Mouse (Mus musculus): ENCODE measurements around the gene Zfp827.
A peak's percentile ranks its signal among the peaks of the same experiment; 100 is the strongest.

The Zfp827 gene

DNA sequence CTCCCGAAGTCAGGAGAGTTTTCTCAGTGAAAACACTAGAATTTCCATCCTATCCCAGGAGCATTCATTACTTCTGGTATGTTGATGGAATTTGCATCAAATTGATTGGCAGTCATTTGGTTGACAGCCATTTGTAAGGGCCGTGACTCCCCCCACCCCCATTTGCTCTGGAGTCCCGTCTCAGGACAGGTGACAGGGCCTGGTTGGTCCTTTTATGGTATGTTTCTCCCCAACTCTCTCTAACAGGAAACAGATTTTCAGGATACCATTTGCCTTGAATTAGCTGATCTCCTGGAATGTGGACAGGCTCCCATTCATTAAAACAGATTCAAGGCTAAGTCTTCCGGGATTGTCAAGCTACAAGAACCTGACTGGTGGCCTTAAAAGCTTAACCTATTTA is 129.1 kb downstream of the Zfp827 start:
- no peak for DNase-seq (ENCODE audit: low read depth, low spot score)

DNA sequence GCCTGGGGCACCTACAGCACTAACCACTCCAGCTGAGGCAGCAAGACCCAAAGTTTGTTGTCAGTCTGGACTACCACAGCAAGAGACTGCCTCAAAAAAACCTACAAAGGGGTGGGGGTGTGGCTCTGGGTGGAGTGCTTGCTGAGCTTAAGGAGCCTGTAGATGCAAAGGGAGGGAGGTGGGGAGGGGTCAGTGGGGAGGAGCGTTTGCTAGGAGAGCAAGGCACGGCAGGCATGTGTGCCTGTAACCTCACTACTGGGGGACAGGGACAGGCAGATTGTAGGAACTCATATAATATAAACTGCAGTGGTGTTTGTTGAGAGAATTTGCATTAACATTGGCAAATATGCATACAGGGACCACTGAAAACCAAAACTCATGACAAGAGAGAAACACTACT is 130.1 kb downstream of the Zfp827 start:
- DNase-seq (ENCODE audit: low read depth, low spot score), result no peak

DNA sequence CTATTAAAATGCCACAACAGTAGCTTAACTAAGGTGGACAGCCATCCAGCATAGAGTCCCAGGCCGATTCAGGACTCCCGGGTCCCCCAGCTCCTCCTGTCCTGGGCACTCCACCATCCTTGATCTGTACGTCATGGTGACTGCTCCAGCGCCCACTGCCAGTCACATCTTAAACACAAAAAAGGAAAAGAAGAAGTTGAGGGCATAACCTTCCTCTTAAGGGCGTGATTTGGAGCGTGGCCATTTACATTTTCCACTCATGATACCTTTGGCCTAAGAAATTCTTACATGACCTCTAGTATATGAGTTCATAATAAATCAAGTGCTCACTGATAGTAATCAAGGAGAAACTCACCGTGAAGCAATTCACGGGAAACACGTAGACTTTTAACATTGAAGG is 131.2 kb downstream of the Zfp827 start:
- DNase-seq (ENCODE audit: low read depth, low spot score), result no peak

DNA sequence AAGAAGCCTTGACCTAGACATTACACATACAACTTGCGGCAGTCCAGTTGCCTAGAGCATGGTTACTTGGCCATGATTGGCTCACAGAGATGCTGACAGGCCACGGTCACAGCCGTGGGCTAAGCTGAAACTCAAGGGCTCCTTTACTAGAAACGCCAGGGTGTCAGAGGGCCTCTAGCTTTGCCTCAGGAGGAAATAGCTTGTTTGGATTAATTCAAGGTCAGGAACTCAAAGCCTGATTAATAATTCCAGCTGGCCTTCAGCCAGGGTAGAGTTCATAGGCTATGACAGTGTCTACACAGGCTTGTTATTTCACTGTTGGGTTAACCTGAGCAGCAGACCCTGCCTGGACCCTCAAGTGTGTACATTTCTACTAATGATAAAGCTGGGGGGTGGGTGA is 132.1 kb downstream of the Zfp827 start:
- peak; percentile 11 for DNase-seq (ENCODE audit: low read depth, low spot score)

DNA sequence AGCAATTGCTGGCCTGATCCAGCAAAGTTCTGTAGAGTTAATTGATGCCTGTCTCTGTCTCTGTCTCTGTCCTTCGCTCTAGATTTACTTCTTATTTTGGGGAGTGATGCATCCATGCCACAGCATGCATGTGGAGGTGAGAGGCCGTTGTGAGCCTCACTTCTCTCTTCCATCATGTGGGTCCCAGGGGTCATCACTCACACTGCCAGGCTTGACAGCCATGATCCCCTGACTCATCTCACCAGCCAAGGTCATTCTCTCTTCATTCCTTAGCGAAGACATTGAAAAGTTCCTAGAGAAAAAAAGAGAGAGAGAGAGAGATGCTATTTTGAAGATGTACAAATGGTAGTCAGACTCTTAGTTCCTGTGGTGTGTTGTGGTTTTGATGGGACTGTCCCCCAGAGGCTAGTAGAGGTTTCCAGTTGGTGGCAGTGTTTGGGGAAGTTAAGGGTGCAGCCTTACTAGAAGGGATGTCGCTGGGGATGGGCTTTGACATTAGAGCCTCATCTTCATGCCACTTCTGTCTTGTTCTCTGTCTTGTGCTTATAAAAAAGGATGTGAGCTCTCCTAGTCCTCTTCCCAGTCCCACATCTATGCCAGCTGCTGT is 133.0 kb downstream of the Zfp827 start:
- DNase-seq (ENCODE audit: low read depth, low spot score), result no peak

DNA sequence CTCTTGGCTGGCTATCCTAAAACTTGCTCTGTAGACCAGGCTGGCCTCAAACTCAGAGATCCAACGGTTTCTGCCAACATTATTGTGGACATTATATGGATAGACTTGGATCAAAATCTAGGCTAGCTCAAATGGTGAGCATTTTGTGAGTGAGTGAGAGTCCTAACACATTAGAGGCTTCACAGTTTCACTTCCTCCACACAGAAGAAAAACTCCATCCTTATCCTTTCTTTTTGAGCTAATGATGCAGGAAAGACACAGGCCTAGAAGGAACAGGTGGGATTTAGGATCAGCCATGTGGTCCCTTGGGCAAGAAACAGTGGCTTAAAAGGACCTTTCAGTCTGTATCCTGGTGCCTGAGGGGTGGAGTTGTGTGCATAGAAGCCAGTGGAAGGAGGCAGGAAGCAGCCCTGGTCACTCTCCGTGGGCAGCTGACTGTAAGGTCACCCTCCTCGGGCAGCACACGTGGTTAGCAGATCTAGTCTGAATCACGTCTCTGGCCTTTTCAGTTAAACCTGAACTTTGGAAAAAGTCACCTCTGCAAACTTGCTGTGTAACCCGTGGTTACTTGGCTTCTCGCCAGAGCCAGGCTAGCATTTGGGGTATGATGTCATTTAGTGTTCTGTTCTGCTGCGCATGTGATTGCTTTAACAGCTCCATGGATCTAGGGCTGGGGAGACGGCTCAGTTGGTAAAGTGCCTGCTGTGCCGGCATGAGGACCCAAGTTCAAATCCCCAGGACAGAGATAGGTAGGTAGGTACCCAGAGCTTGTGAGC is 134.5 kb downstream of the Zfp827 start:
- no peak for DNase-seq (ENCODE audit: low read depth, low spot score)

DNA sequence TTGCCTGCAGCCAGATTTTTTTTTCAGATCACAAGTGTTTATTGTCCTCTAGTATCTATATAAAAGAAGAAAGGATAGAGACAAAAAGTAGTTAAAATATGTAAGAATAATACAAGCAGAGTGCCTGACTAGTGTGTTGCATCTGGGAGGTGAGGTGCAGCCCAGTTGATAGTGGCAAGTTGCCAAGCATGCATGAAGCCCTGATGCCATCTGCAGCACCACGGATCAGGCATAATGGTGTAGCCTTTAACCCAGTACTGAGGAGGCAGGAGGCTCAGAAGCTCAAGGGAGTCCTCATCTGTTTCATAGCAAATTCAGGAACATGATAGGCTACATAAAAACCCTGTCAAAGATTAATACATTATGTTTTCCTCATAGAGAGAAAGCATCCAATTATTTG is 136.1 kb downstream of the Zfp827 start:
- DNase-seq (ENCODE audit: low read depth, low spot score), result no peak

DNA sequence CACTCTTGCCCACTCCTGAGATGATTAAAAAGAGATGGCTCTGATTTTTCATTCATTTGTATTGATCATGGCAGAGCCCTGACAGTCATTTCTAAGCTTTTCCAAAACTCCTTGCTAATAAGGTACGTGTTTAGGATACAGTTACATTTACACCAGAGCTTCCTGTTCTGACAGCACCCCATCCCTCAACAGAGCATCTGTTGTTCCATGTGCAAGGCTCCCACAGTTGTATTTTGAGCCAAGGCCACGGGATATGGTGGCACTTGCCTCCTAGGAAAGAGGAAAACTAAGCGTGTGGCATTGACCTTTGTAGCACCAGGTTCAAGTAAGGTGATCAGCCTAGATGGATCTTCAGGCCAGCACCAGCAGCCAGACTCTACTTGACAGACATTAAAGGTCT is 137.0 kb downstream of the Zfp827 start:
- no peak for DNase-seq (ENCODE audit: low read depth, low spot score)

DNA sequence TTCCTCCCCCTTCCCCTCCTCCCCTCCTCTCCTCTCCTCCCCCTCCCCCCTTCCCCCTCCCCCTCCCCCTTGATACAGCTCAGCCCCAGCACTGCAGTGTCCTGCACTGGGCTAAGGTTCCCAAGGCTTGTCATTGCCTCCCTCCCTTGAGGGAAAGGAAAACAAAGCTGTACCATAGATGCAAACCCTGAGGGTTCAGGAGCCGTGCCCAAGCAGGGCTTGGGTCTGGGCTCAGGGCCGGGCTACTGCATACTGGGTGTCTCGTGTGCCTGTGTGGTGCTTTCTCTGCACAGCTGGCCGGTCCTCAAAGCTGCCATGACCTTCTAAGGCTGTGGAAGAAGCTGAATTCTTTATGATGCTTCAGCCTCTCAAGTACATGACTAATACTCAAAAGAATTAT is 145.4 kb downstream of the Zfp827 start:
- no peak for DNase-seq (ENCODE audit: low read depth, low spot score)

DNA sequence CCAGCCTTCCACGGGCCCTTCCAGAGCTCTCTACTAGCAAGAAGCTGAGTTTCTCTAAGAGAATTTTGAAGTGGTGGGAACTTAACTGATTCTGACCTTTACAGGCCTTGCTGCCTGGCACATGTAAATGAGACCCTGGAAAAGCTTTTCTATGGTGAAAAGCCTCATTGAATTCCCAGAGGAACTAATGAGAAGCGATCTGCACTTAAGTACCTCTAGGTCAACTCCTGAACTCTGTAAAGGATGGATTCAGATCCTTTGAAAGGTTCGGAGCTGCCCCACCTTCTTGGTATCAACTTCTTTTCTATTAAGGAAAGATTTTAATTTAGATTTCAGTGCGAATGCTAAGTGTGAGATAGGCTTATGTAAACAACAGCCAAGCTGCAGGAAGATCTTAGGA is 147.8 kb downstream of the Zfp827 start:
- no peak for DNase-seq (ENCODE audit: low read depth, low spot score)

DNA sequence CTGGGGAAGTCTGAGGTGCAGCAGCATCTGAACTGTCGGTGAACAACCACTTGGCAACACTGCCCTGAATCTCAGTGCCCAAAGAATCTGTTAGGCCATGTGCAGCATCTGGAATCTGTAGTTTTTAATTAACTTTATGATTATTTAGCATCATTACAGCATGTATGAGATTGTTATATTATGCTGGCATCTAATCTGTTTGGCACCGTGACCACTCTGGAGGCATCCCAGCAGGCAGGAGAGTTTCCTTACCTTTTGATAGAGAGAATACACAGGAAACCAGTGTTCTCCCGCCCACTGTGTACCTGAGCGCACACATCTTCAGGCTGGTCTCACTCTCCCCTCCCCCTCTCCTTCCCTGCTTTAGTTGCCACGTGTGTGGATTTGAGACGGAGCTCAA is 151.4 kb downstream of the Zfp827 start:
- no peak for DNase-seq (ENCODE audit: low read depth, low spot score)

DNA sequence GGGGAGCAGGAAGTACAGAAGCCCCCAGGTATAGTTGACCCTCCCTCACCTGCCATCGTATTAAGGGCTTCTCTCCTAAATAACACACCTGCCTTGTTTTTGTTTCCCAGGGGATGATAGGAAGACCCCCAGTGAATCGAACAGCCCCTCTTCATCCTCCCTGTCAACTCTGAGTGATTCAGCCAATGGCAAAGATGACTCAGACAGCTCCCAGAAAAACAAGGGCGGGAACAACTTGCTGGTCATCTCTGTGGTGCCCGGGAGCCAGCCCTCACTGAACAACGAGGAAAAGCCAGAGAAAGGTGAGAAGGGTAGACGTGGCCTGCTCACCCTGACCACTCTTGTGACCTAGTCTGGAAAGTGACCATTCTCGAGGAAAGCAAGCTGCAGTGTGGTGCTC is 157.3 kb downstream of the Zfp827 start:
- DNase-seq (ENCODE audit: low read depth, low spot score), result no peak

DNA sequence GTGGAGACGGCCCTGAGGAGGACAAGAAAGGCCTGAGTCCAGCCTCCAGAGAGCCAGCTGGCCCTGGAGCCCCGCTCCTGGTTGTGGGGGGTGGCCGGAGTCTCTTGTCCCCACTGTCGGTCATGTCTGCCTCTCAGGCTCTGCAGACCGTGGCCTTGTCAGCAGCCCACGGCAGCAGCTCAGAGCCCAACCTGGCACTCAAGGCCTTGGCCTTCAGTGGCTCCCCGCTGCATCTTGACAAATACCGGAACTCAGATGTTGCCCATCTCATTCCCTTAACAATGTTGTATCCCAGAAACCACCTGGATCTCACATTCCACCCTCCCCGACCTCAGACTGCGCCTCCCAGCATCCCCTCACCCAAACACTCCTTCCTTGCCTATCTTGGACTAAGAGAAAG is 161.8 kb downstream of the Zfp827 start:
- no peak for DNase-seq (ENCODE audit: low read depth, low spot score)

DNA sequence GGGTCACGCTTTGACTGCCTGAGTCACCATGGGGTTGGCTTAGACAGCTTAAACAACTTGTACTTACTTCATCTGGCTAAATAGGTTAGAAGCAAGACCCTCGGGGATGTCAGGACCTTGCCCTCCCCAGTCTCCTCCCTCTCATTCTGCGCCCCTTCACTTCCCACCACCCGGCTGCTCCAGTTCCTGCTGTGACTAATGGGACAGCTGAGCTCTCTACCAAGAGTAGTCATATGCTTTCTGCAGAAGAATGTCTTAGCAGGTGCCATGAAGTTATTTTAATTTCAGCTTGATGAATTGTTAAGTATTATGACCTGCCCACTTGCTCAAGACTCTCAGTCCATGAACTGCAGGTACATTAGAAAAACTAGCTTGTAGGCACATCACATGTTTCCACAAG is 168.2 kb downstream of the Zfp827 start:
- DNase-seq (ENCODE audit: low read depth, low spot score), result no peak

DNA sequence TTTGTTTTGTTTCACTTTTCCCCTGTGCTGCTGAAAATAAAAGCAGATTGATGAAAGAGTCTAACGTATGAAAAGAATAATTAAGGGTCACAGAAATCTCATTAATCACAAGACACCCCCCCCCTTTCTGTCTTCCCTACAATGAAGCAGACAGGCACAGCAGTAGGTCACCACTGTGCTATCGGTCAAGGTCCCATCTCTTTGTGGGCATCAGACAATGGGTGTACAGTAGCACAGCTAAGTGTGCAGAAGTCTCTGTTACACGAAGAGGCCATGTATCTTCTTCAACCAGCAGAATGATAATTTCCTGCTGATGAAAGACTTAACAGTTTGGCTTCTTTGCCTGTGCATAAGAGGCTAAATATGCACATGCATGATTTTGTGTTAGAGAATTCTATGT is 170.4 kb downstream of the Zfp827 start:
- DNase-seq (ENCODE audit: low read depth, low spot score), result no peak

DNA sequence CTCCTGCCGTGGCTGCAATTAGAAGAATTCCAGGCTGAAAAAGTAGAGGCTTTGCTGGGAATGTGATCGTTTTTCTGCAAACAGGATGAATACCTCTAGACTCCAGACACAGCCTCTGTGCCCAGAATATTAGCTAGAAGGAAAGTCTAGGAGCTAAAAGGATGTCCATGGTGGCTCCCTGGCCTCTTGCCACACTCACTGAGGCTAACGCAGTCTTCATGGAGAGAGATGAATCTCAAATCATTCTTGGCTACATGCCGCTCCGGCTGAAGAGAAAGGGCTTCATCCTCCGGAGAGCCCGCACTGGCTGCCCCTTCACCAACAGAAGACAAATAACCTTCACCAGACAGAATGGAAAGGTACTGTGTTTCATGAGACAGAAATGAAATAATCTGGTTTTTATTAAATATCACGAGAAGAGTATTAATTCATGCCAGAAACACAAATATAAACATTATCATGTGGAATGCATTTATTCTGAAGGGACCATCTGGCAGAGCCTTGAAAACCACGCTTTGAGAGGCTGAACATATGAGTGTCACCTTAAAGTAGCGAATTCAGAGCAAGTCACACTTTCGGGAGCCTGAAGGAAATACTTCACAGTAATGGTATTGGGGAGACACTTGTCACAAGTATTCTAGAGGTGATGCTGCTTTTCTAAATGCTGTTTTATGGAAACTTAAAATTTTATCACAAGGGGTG is 173.4 kb downstream of the Zfp827 start:
- no peak for DNase-seq (ENCODE audit: low read depth, low spot score)

DNA sequence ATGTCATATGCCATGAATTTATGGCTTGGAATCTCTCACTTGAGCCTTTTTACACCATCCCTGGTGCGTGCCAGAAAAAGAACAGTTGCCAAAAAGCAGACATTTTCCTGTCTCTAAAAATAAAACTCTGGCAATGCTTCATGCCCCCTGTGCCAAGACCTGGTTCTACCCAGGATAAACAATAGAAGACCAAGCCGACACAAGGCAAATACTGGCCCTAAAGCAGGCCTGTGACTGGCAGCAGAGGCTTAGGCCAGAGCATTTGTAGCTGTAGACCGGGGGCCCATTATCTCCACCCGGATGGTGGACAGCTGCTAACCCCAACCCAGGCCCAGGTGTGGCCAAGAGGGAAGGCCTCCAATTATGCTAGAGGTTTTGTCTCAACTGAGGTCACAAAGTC is 178.7 kb downstream of the Zfp827 start:
- DNase-seq (ENCODE audit: low read depth, low spot score), result no peak

DNA sequence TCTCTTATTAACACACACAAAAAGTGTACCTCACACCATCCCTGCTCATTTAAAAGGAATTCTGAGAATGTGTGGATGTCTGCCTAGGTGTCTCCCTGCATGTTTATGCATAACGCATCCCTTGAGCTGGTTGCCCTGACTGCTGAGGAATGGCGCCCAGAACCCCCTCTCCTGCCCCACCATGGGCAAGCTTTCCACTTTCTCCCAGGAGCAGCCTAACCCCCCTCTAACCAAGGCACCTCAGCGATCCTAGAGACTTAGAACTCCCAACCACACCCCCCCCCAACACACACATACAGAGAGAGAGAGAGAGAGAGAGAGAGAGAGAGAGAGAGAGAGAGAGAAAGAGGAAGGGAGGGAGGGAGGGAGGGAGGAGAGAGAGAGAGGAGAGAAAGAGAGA is 179.9 kb downstream of the Zfp827 start:
- no peak for DNase-seq (ENCODE audit: low read depth, low spot score)

DNA sequence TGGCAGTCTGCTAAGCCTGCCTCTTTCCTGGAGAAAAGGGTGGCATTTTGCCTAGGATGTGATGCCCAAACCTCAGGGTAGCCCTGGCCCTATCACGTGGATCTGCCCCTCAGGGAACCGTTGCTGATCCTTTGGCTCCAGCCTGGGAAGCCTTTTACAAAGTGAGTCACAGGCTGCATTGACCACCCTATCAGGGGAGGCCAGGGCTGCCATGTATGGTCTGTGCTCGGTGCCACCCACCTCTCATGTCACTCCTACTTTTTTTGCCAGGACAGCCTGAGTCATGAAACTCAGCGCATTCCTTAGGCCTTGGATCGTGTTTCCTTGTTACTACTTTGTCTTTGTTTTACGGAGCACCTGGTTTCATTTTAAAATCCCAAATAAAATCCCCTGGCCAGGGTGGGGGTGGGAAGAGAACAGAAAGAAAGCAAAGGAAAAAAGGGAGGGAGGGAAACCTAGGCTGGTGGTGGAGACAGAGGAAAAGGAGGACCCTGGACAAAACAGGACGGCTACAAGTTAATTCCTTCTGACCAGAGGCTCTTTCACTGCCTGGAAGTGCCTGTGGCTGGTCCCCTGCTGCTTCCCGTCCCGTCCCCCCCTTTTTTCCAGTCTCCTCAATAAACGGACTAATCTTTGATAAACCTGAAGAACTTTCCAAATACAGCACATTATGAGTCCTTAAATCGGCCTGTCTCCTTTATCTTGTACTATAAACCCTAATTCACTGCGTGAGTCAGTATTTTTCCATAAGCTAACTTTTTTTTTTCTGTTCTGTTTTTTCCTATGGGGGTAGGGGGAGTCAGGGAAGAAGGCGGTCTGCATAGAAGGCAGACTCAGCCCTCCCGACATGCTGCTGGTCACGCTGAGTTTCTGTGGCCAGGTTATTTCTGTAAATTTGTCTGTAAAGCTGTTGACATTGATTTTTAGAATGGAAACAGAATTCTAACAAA is 180.7 kb downstream of the Zfp827 start:
- DNase-seq (ENCODE audit: low read depth, low spot score), result no peak

DNA sequence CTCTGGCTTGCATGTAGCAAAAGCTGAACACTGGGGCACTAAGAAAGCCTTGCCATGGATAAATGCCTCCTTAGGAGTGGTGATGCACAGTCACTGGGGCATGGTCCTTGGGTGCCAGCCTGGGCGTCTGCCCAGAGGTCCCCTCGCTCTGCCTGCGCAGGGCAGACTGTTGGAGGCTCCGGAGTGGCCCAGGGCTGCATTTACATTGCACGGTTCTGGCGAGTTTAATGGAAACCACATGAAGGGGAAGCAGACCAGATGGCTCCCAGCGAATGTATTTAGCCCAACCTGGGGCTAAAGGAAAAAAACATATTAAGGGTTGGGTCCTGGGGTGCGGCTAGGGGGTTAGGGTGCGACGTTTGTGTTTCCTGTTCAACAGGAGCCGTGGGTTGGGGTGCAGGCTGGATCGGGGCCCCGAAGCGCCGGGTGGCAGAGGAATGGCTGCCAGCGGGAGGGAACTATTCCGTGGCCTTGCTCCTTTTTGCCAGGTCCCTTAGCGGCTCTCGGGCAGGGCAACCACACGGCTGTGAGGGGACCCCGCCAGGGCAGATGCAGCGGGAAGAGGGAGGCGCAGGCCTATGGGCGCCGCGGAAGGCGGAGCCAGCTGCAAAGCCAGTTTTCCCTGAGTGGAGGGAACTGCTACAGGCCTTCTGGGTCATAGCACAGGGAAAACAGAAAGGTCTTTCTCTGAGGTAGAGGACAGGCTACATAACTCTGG is 181.6 kb downstream of the Zfp827 start:
- no peak for DNase-seq (ENCODE audit: low read depth, low spot score)

DNA sequence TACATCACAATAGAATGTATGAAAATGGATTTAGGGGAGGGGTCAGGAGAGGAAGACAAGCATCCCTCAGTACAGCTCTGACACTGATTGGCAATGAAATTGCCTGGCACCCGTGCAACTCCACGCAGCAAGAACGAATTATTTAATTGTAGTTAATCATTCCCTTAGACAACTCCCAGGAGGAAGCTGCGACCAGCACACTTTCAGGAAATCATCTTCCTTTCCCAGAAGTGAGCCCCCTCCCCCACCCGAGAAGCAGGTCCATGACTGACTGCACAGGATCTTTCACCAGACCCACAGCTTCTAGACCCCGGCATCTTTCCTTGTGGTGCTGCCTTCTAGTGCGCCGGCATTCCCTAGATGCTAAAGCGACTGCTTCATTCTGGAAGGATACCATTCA is 183.4 kb downstream of the Zfp827 start:
- DNase-seq (ENCODE audit: low read depth, low spot score), result no peak
